Mouse (Mus musculus): Measurements from ENCODE around the gene Hlf. TPM values are rescaled to one million over a fixed set of nuclear protein-coding genes. Genes with fewer than 3 reads are reported as not detected.

Gene Hlf
- polyA plus RNA-seq, 1 experiment: 0.02 TPM

- H3K27me3 ChIP-seq (ENCODE audit: control insufficient read depth, insufficient read depth, insufficient read length): no peaks in the 10 kb centered on the region
- no peak overlapping the region for H3K4me3 ChIP-seq
- no peak overlapping the region for H3ac ChIP-seq (ENCODE audit: control insufficient read depth, insufficient read length)
- no peak overlapping the region for H3K4me2 ChIP-seq (ENCODE audit: low read depth)
- no peak for TF ChIP-seq E2F4 (IDR thresholded peaks at IDR 0.05; ENCODE audit: insufficient read depth)
- TF ChIP-seq SRF (IDR thresholded peaks at IDR 0.05; ENCODE audit: control insufficient read depth, insufficient read length, low read depth): no peak
- no peak for TF ChIP-seq MYOG (IDR thresholded peaks at IDR 0.05; ENCODE audit: control insufficient read depth in 1 of 3, insufficient read depth in 1 of 3, insufficient read length in 2 of 3, low read depth in 2 of 3)
- H3K36me3 ChIP-seq (ENCODE audit: control insufficient read depth, insufficient read depth): no peaks in the 10 kb centered on the region
- H3K79me2 ChIP-seq (ENCODE audit: control insufficient read depth, insufficient read depth): no peaks in the 10 kb centered on the region
Observed at GRCm38 (mm10) chr11:90306993-90307392, 83.7 kb downstream of the Hlf start.

- Histone ChIP-seq H3ac (ENCODE audit: control insufficient read depth, insufficient read length) (no peak overlapping the region), H3K4me3 (no peak overlapping the region), H3K27me3 (ENCODE audit: control insufficient read depth, insufficient read depth, insufficient read length) (no peaks in the 10 kb centered on the region), H3K79me2 (ENCODE audit: control insufficient read depth, insufficient read depth) (no peaks in the 10 kb centered on the region), H3K36me3 (ENCODE audit: control insufficient read depth, insufficient read depth) (no peaks in the 10 kb centered on the region), H3K4me2 (ENCODE audit: low read depth) (no peak overlapping the region)
- TF ChIP-seq MYOG (IDR thresholded peaks at IDR 0.05; ENCODE audit: control insufficient read depth in 1 of 3, insufficient read depth in 1 of 3, insufficient read length in 2 of 3, low read depth in 2 of 3) (peak; percentile 67 to 94 (median 73)), CEBPB (IDR thresholded peaks at IDR 0.05; ENCODE audit: insufficient read depth, poor library complexity, severe bottlenecking) (no peak), TCF3 (IDR thresholded peaks at IDR 0.05; ENCODE audit: insufficient read length, low read depth) (peak; percentile 92), TCF12 (IDR thresholded peaks at IDR 0.05; ENCODE audit: insufficient read depth, poor library complexity, severe bottlenecking) (peak; percentile 87), MYOD1 (IDR thresholded peaks at IDR 0.05; ENCODE audit: control insufficient read depth in 1 of 3, insufficient read length in 2 of 3, low read depth in 2 of 3) (peak; percentile 7 to 95 (median 94))
Observed at GRCm38 (mm10) chr11:90306067-90306466, 84.6 kb downstream of the Hlf start.

- Histone ChIP-seq H3K4me2 (ENCODE audit: low read depth) (no peak overlapping the region), H3K36me3 (ENCODE audit: control insufficient read depth, insufficient read depth) (no peaks in the 10 kb centered on the region), H3K27me3 (ENCODE audit: control insufficient read depth, insufficient read depth, insufficient read length) (no peaks in the 10 kb centered on the region), H3K4me3 (no peak overlapping the region), H3ac (ENCODE audit: control insufficient read depth, insufficient read length) (no peak overlapping the region), H3K79me2 (ENCODE audit: control insufficient read depth, insufficient read depth) (no peaks in the 10 kb centered on the region)
- TF ChIP-seq SRF (IDR thresholded peaks at IDR 0.05; ENCODE audit: control insufficient read depth, insufficient read length, low read depth): no peak
- TF ChIP-seq MYOD1 (IDR thresholded peaks at IDR 0.05; ENCODE audit: control insufficient read depth in 1 of 3, insufficient read length in 2 of 3, low read depth in 2 of 3): no peak
- TF ChIP-seq REST (IDR thresholded peaks at IDR 0.05; ENCODE audit: insufficient read depth, insufficient read length): no peak
- TF ChIP-seq TCF12 (IDR thresholded peaks at IDR 0.05; ENCODE audit: insufficient read depth, poor library complexity, severe bottlenecking): no peak
- TF ChIP-seq USF1 (IDR thresholded peaks at IDR 0.05; ENCODE audit: low read depth): no peak
- no peak for TF ChIP-seq TCF3 (IDR thresholded peaks at IDR 0.05; ENCODE audit: insufficient read length, low read depth)
- TF ChIP-seq POLR2AphosphoS2 (IDR thresholded peaks at IDR 0.05; ENCODE audit: insufficient read length, low read depth): no peak
- no peak for TF ChIP-seq POLR2A (IDR thresholded peaks at IDR 0.05; ENCODE audit: insufficient read length, low read depth)
- no peak for TF ChIP-seq E2F4 (IDR thresholded peaks at IDR 0.05; ENCODE audit: insufficient read depth)
- no peak for TF ChIP-seq CEBPB (IDR thresholded peaks at IDR 0.05; ENCODE audit: insufficient read depth, poor library complexity, severe bottlenecking)
- TF ChIP-seq MAX (IDR thresholded peaks at IDR 0.05; ENCODE audit: low read depth): no peak
- TF ChIP-seq MYOG (IDR thresholded peaks at IDR 0.05; ENCODE audit: control insufficient read depth in 1 of 3, insufficient read depth in 1 of 3, insufficient read length in 2 of 3, low read depth in 2 of 3): no peak
Observed at GRCm38 (mm10) chr11:90294622-90295021, 96.1 kb downstream of the Hlf start.

GRCm38 (mm10) chr11:90292766-90293165, 97.9 kb downstream of the Hlf start:
- H3K4me3 ChIP-seq: no peak overlapping the region
- H3ac ChIP-seq (ENCODE audit: control insufficient read depth, insufficient read length): no peak overlapping the region
- TF ChIP-seq MAX (IDR thresholded peaks at IDR 0.05; ENCODE audit: low read depth) (no peak), POLR2A (IDR thresholded peaks at IDR 0.05; ENCODE audit: insufficient read length, low read depth) (no peak), TCF3 (IDR thresholded peaks at IDR 0.05; ENCODE audit: insufficient read length, low read depth) (no peak), POLR2AphosphoS2 (IDR thresholded peaks at IDR 0.05; ENCODE audit: insufficient read length, low read depth) (no peak), E2F4 (IDR thresholded peaks at IDR 0.05; ENCODE audit: insufficient read depth) (no peak), USF1 (IDR thresholded peaks at IDR 0.05; ENCODE audit: low read depth) (no peak), REST (IDR thresholded peaks at IDR 0.05; ENCODE audit: insufficient read depth, insufficient read length) (no peak), MYOG (IDR thresholded peaks at IDR 0.05; ENCODE audit: control insufficient read depth in 1 of 3, insufficient read depth in 1 of 3, insufficient read length in 2 of 3, low read depth in 2 of 3) (no peak), CEBPB (IDR thresholded peaks at IDR 0.05; ENCODE audit: insufficient read depth, poor library complexity, severe bottlenecking) (no peak), TCF12 (IDR thresholded peaks at IDR 0.05; ENCODE audit: insufficient read depth, poor library complexity, severe bottlenecking) (no peak), MYOD1 (IDR thresholded peaks at IDR 0.05; ENCODE audit: control insufficient read depth in 1 of 3, insufficient read length in 2 of 3, low read depth in 2 of 3) (no peak), SRF (IDR thresholded peaks at IDR 0.05; ENCODE audit: control insufficient read depth, insufficient read length, low read depth) (no peak)
- no peaks in the 10 kb centered on the region for H3K27me3 ChIP-seq (ENCODE audit: control insufficient read depth, insufficient read depth, insufficient read length)
- no peak overlapping the region for H3K4me2 ChIP-seq (ENCODE audit: low read depth)
- no peaks in the 10 kb centered on the region for H3K79me2 ChIP-seq (ENCODE audit: control insufficient read depth, insufficient read depth)
- no peaks in the 10 kb centered on the region for H3K36me3 ChIP-seq (ENCODE audit: control insufficient read depth, insufficient read depth)

- Histone ChIP-seq H3ac (ENCODE audit: control insufficient read depth, insufficient read length) (no peak overlapping the region), H3K4me2 (ENCODE audit: low read depth) (no peak overlapping the region), H3K4me3 (no peak overlapping the region), H3K79me2 (ENCODE audit: control insufficient read depth, insufficient read depth) (no peaks in the 10 kb centered on the region), H3K36me3 (ENCODE audit: control insufficient read depth, insufficient read depth) (no peaks in the 10 kb centered on the region), H3K27me3 (ENCODE audit: control insufficient read depth, insufficient read depth, insufficient read length) (no peaks in the 10 kb centered on the region)
- TF ChIP-seq MYOD1 (IDR thresholded peaks at IDR 0.05; ENCODE audit: control insufficient read depth in 1 of 3, insufficient read length in 2 of 3, low read depth in 2 of 3): no peak
- no peak for TF ChIP-seq E2F4 (IDR thresholded peaks at IDR 0.05; ENCODE audit: insufficient read depth)
- no peak for TF ChIP-seq CEBPB (IDR thresholded peaks at IDR 0.05; ENCODE audit: insufficient read depth, poor library complexity, severe bottlenecking)
- no peak for TF ChIP-seq TCF3 (IDR thresholded peaks at IDR 0.05; ENCODE audit: insufficient read length, low read depth)
- no peak for TF ChIP-seq POLR2AphosphoS2 (IDR thresholded peaks at IDR 0.05; ENCODE audit: insufficient read length, low read depth)
- TF ChIP-seq MYOG (IDR thresholded peaks at IDR 0.05; ENCODE audit: control insufficient read depth in 1 of 3, insufficient read depth in 1 of 3, insufficient read length in 2 of 3, low read depth in 2 of 3): no peak
- no peak for TF ChIP-seq MAX (IDR thresholded peaks at IDR 0.05; ENCODE audit: low read depth)
- no peak for TF ChIP-seq TCF12 (IDR thresholded peaks at IDR 0.05; ENCODE audit: insufficient read depth, poor library complexity, severe bottlenecking)
- TF ChIP-seq USF1 (IDR thresholded peaks at IDR 0.05; ENCODE audit: low read depth): no peak
- TF ChIP-seq POLR2A (IDR thresholded peaks at IDR 0.05; ENCODE audit: insufficient read length, low read depth): no peak
- TF ChIP-seq SRF (IDR thresholded peaks at IDR 0.05; ENCODE audit: control insufficient read depth, insufficient read length, low read depth): no peak
- no peak for TF ChIP-seq REST (IDR thresholded peaks at IDR 0.05; ENCODE audit: insufficient read depth, insufficient read length)
Observed at GRCm38 (mm10) chr11:90291156-90291555, 99.5 kb downstream of the Hlf start.

Measured in myocyte (in vitro differentiated cells).